Mouse (Mus musculus): ENCODE data around the gene Dnah10. TPM values are rescaled to one million over a fixed set of nuclear protein-coding genes. Genes with fewer than 3 reads are reported as not detected.
"Not testable (repeated sequence)": the region's sequence is repeated elsewhere in the genome, so short reads cannot be mapped to it uniquely, and the experiment has no call there.

Gene Dnah10
- under 1 TPM; 0.05 to 0.18 TPM for total RNA-seq (2021)
- long read RNA-seq, experiment 1, partial matches to known transcripts, result 0 of 2 reads
- long read RNA-seq, experiment 1, other reads (novel, unspliced or antisense), result 2 of 2 reads
- long read RNA-seq, experiment 2, result 0 reads

DNA sequence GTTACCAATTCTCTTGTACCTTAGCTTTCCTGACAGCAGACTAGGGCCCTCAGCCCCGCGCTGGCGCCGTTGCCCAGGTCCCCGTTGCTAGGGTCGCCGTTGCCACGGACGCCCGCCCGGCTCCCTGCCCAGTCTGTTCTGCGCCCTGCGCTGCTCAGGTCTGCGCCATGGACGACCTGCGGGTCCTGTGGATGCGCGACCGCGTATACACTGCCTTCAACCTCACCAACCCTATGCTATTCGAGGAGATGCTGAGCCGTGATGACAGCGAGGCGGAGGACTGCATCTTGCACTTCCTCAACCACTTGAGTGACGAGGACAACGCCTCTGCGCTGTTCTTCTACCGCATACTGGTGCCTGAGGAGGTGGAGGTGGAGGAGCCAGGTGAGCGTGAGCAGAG, at the start of gene Dnah10:
Gene Dnah10, plus strand, starts transcription at position 89 of the 400 bp plus-strand sequence.
- DNase-seq (ENCODE audit: low spot score), result no peak

DNA sequence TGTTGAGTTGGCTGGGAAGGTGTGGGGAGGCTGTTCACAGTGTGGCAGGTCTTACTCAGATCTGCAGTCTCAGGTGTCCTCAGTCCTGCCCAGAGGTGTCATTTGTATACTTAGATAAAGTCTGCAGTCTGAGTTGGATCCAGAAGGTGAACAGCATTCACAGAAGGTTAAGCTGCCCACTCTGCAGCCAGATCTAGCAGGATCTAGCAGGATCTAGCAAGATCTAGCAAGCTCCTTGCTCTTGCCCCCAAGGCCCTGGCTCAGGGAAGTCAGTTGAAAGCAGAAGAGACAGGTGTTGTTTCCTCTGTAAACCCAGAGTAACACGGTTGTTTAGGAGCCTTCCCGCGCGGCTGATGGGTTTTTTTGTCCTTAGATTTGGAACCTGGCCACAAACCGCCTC, 11.1 kb upstream of the Dnah10 start:
- no peak for DNase-seq (ENCODE audit: low spot score)

DNA sequence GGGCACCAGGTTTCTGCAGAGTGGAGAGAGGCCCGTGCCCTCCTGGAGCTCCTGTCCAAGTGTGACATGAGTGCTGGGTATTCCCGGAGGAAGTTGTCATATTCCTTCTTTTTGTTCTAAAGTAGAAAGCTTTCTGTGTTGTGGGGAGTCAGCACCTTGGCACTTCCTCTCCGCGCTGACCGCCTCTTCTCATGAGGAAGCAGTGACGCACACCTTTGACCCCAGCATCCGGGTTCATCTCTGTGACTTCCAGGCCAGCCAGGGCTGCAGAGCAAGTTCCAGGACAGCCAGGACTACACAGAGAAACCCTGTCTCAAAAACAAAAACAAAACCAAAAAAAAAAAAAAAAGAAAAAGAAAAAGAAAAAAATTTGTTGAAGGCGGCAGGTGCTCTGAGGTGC, 9.8 kb upstream of the Dnah10 start:
- DNase-seq (ENCODE audit: low spot score), result peak; percentile 8

DNA sequence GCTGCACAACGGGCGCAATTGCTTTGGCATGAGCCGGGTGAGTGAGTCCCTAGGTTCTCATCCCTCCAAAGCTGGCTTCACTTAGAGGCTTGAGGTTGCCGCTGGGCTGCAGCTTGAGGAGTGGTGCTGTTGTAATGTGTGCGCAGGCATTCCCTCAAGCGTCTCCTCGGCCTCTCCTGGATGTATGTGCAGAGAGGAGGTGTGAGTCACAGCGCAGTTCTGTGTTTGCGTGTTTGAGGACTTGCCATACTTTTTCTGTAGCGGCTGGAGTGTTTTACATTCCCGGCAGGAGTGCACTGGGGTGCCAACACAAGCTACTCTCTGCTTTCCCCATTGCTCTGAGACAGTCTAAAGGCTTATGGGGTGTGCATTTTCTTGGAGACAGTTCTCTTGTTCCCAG, 6.9 kb upstream of the Dnah10 start:
- DNase-seq (ENCODE audit: low spot score), result no peak

DNA sequence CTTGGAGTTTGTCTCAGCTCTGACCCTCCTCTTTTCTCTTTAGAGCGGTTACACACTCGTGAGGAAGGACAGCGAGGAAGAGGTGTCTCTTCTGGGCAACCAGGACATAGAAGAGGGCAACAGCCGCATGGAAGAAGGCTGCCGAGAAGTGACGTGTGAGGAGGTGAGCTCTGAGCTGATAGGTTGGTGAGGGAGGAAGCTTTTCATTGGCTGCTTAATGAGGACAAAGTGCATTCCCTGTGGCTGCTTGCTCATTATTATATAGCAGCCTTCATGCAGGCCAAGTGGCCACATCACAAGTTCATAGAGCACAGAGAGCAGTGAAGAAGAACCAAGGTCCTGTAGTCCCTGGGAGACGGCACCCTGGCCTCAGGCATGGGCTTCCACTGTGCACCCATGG, 6.5 kb upstream of the Dnah10 start:
- no peak for DNase-seq (ENCODE audit: low spot score)

DNA sequence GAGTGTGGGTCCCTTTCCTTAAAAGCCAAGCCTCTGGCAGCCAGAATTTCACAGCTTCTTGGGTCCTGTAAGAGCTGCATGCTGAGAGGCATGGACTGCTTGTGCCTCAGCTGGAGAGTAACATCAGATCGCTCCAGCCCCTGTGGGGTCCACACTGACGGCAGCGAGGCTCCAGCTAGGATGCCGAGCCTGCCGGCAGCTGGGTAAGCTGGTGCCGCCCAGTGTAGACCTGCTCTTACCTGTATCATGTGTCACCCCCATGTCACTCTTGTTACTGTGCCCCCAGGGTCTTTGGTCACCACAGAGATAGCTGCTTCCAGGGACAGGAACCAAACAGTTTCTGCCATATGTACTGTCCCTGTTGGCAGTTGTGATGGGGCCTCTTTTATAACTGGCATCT, 1.8 kb upstream of the Dnah10 start:
- no peak for DNase-seq (ENCODE audit: low spot score)

DNA sequence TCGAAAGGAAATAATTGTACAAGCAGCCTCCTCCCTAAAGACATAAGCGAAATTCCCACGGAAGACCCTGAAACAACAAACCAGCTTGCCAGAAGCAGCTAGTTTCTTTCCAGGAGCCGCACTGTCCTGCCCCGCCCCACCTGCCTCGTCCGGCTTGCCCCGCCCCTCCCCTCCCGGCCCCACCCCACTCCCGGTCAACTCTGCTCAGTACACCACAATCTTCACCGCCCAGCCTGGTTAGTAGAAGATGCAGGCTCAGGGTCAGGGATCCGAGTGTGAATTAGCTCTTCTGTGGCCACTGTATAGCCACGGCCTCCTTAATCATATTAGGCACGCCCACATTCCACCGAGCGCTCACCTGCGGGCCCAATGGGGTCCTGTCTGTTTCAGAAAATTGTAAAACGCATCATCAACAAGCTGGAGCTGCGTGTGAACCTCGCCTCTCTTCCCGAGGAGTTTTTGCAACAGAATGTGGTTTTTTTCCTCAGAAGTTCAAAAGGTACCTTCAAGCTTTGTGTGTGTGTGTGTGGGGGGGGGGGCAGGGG, 4.8 kb downstream of the Dnah10 start:
- no peak for DNase-seq (ENCODE audit: low spot score)

DNA sequence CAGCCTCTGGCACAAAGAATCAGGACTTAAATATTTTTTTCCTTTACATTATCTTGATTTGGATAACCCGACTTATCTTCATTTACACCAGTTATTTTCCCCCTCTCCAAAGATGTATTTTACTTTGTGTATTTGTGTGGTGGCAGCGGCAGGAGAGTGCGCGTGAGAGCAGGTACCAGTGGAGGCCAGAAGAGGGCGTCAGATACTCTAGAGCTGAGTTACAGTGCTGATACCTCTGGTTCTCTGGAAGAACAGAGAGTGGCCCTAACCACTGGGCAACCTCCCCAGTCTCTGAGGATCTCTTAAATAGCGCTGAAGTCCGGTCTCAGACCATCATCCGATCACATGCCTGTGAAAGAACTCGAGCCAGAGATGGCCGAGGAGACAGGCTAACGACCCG, 9.1 kb downstream of the Dnah10 start:
- DNase-seq (ENCODE audit: low spot score), result no peak

DNA sequence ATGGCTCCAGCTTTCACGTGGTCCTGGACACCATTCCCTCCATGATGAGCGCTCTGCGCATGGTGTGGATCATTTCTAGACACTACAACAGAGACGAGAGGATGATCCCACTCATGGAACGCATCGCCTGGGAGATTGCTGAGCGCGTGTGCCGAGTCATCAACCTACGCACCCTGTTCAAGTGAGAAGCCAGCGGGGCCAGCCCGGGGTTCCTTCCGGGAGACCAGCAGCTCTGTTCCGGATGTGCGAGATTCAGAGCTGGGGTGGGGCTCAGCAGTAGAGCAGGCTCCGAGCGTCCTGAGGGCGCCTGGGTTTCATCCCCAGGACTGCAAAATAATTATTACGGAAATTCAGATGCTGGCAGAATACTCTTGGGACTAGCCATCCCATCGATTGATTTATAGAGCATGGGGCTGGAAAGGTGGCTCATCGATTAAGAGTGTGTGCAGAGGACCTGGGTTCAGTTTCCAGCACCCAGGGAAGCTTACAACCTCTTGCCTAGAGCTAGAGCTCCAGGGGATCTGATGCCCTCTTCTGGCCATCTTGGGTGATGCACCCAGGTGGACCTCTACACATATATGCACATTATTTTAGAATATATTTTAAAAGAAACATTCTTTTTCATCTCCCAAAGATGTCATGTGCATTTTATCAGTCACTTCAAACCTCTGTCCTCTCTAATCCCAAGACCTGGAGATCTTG, 17.2 kb downstream of the Dnah10 start:
- DNase-seq (ENCODE audit: low spot score), result no peak

DNA sequence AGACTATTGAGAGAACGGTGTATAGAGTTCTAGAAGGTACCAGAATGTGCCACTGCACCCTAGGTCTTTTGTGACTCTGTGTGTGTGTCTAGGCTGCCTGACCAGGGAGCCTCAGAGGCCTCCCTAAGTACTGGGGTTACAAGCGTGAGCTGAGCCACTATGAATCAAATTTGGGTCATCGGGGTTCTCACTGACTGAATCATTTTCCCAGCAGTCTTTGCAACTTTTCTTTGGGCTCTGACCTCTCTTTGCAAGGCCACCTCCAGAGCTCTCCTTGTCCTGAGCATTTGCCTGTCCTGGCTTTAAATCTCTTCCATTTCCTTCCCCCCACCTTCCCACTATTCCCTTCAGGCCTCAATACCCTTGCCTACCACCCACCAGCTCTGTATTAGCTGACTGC, 19.0 kb downstream of the Dnah10 start:
- no peak for DNase-seq (ENCODE audit: low spot score)

DNA sequence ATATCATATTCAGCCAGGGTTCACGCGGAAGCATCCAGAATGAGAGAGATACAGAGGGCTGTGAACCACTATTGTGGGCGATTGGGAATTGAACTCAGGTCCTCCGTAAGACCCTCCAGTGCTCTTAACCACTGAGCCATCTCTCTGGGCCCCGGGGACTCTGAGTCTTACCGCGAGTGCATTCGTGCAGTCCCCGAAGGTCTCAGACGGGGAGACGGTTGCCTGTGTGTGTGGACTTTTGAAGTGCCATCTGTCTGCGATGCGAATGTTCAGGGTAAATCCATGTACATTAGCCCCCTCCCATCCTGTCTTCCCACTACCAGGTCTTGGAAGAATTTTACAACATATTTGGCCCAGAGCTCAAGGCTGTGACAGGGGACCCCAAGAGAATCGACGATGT, 21.3 kb downstream of the Dnah10 start:
- no peak for DNase-seq (ENCODE audit: low spot score)

DNA sequence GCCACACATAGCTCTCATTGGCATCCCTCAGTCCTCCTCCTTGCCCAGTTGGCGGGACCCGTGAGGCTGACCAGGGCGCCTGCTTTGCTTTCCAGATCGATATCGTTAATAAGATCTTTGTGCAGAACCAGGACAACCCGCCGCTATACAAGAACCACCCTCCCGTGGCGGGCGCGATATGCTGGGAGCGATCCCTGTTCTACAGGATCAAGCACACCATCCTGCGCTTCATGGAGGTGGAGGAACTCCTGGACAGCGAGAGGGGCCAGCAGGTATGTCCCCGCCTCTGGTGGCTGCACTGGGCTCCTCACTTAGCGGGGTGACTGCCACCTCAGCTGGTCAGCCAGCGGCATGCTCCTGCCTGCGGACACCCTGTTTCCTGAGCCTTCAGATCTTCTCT, 23.4 kb downstream of the Dnah10 start:
- DNase-seq (ENCODE audit: low spot score), result no peak

DNA sequence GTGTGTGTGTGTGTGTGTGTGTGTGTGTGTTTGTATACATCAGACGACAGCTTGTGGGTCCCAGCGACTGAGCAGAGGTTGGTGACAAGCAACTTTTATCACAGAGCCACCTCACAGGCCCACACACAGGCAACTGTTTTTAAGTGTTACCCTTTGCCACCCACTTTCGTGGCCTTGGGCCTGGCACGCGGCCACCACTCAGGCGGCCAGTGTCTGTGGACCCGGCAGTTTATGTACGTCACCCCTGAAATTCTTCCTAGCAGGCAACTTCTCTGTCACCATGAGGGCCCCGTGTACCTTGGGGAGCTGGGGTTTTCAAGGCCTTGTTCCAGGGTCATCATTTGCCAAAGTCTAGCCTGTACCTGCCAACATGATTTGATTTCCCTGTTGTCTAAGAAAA, 26.8 kb downstream of the Dnah10 start:
- no peak for DNase-seq (ENCODE audit: low spot score)

DNA sequence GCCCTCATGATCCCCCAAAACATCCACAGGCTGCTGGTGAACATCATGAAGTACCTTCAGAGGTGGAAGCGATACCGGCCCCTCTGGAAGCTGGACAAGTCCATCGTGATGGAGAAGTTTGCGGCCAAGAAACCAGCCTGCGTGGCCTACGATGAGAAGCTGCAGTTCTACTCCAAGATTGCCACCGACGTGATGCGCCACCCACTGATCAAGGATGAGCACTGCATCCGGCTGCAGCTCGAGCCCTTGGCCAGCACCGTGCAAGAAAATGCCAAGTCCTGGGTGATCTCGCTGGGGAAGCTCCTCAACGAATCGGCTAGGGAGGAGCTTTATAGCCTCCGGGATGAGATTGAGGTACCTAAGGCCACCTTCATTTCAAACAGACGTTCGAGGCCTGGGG, 36.1 kb downstream of the Dnah10 start:
- no peak for DNase-seq (ENCODE audit: low spot score)

DNA sequence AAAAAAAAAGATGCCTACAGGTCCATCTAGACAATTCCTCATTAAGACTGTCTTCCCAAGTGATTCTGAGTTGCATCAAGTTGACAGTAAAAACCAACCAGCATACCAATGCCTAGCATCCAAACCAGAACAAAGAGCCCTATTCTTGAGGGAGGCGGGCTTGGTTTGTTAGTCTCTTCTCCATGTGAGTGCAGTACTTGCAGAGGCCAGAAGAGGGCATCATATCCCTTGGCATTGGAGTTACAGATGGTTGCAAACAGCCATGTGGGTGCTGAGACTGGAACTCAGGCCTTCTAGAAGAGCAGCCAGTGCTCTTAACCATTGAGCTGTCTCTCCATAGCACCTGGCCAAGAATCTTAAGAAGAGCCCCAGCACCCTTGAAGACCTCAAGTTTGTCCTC, 36.9 kb downstream of the Dnah10 start:
- DNase-seq (ENCODE audit: low spot score), result no peak

DNA sequence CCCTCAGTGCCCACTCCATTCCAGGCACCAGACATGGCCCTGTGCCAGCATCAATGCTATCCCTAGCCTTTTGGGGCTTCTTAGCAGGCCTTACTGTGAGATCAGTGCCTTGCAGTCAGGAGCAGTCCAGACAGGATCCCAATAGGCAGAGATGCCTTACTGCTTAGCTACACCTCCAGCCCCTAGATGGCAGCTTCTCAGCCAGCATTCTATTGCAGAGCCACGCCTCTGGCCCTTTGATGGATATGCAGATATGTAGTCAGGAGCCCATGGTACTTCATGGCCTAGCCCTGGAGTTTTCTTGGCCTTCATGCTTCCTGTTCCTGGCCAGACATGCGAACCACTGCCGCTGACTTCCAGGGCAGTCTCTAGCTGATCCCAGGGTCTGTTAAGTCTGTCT, 49.7 kb downstream of the Dnah10 start:
- DNase-seq (ENCODE audit: low spot score), result no peak

DNA sequence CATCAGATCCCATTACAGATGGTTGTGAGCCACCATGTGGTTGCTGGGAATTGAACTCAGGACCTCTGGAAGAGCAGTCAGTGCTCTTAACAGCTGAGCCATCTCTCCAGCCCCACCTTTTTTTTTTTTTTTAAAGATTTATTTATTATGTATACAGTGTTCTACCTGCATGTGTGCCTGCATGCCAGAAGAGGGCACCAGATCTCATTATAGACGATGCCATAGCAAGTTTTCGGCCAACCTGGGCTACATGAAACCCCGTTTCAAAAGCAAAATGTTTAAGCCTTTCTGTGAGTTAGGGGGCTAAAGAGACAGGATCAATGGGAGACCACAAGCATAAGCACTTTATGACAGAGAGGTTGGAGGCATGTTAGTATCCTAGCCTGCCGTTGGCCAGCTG, 51.4 kb downstream of the Dnah10 start:
- not testable (repeated sequence) for DNase-seq (ENCODE audit: low spot score)

DNA sequence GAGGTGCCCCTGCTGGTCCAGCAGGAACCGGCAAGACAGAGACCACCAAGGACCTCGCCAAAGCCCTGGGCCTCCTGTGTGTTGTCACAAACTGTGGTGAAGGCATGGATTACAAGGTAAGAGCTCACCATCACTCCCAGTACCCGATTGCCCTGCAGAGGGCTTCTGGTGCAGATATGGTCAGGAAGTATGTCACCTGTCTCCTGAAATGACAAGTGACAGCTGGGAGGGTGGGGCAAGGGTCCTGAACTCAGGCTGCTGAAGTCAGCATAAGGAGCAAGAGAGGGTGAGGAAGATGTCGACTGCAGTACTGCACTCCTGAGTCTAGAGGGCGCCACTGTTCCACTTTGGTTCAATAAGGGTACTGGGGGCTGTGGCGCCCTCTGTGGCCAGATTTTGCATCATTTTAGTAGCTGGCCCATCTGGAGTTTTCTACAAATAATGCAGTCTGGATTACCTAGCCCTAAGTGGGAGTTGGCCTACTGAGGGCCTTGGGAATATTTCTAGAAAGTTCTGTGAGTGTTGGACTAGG, 52.4 kb downstream of the Dnah10 start:
- peak; percentile 23 for DNase-seq (ENCODE audit: low spot score)

DNA sequence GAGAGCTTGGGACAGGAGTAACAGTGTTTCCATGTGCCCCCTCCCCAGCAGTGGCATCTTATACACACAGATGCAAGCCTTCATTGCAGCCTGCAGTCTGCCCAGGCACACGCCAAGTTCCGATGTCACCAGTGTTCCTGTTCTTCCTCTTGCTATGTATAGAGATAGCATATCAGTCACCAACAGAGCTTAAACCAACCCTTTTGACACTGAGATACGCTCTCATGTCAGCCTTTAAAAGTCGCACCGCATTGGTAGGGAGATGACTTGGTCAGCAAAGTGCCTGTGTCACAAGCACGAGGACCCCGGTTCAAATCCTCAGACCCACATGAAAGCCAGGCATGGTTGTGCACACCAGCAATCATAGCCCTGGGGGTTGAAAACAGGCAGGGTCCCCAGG, 55.0 kb downstream of the Dnah10 start:
- no peak for DNase-seq (ENCODE audit: low spot score)

DNA sequence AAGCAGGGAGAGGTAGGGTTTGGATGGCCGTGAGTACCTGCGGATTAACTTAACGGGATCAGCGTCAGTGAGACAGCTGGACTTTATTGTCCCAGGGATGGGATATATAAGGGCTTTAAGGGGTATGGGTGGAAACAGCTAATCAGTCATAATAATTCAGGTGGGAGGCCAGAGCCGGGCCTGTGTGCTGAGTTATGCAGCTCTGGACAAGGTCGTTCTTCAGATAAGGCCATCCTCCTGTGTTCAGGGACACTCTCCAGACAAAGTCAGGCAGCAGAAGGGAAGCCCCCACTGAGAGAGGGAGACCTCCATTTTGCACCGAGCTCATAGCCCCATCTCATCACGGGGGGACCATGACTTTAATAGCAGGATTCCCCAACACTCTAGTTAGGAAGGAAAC, 56.8 kb downstream of the Dnah10 start:
- DNase-seq (ENCODE audit: low spot score), result no peak

DNA sequence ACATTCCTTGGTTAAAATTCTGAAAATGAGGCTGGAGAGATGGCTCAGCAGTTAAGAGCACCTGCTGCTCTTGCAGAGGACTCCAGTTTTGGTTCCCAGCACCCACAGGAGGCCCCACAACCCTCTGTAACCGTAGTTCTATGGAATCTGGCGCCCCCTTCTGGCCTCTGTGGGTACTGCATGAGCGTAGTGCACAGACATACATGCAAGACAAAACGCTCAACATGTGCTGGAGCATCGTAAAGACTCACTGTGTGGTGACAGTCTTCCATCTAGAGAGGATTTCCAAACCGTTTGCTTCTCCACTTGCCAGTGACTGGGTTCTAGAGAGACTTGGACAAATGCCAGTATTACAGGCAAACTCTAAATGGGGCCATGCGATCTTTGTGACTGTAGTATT, 60.8 kb downstream of the Dnah10 start:
- DNase-seq (ENCODE audit: low spot score), result no peak

DNA sequence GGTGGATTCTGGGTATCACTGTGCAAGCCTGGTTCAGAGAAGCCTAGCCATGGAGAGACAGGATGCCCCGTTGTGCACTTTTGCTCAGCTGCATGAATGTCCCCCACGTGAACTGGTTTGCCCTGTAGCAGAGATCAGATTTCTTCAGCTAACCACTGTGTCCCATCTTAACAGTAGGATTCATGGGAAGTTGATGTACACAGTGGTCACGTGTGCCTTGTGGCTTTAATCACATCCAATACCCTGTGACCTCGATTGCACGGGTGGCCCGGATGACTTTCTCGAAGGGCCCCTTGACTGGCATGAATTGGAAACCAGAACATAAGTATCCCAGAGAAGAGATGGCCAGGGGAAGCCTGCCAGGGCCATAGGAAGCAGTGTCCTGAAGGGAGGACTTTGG, 67.2 kb downstream of the Dnah10 start:
- DNase-seq (ENCODE audit: low spot score), result no peak

DNA sequence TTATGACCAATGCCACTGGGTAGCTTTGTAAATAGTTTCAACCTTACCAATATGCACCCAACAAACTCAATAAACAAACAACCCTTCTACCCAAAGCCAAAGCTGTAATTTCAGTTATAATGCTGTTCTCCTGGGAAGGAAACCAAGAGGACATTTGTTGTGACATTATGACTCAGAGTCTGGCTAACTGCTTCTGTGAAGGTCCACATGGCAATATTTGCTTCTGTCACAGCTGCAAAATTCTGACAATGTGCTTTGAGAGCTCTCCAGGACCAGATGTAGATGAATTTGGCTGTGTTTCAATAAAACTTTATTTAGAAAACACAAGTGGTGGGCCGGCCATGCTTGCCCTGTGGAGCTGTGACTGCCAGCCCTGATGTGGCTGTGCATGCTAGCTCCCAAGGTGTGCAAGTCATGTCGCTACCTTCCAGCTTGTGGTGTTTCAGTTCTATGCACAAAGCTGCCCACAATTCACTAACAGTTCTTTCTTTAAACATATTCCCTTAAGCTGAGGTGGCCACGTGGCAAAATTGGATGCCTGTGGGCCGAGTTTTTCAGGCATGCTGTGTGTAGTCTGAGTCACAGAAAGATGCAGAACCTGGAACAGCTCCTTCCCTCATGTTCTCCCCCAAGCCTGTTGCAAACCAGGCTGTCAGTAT, 85.0 kb downstream of the Dnah10 start:
- peak; percentile 56 for DNase-seq (ENCODE audit: low spot score)
